Mouse (Mus musculus) liver, postnatal 0 days (tissue): ENCODE data around the gene Eif5a2.

ENCODE experiments used
- CTCF ChIP-seq: sonication (generic); IDR thresholded peaks from 2 replicates; pipeline ENCODE4 v1.5.1; 2016; ENCODE audit warnings: antibody characterized with exemption, low read depth
- EP300 ChIP-seq: IDR thresholded peaks from 2 replicates; pipeline ENCODE4 v1.6.1; 2016; ENCODE audit warnings: antibody characterized with exemption, low read depth, mild to moderate bottlenecking

- TF ChIP-seq CTCF (no peak), EP300 (no peak)
Observed at GRCm38 (mm10) chr3:28780994-28781393, at the start of gene Eif5a2.
